Mouse (Mus musculus) kidney, embryonic 14.5 days (tissue): ENCODE results near the gene Hcfc1. TPM values are rescaled to one million over a fixed set of nuclear protein-coding genes. Genes with fewer than 3 reads are reported as not detected.

Source experiments
- ATAC-seq: fragments of 200-750 bp; cut with Nextera tagmentation; 2 replicates; pipeline ENCODE4 v1.8.0; 2017; ENCODE audit warnings: moderate number of reproducible peaks, mild to moderate bottlenecking, moderate TSS enrichment, moderate library complexity; ENCODE audit not compliant: low FRiP score, low TSS enrichment
- H3K27ac ChIP-seq: fragments of 300-500 bp; sonication (generic); 2 replicates; pipeline ENCODE4 v1.5.1; 2014; ENCODE audit warnings: low read depth, mild to moderate bottlenecking, low read length, moderate library complexity, mixed read lengths
- H3K27me3 ChIP-seq: fragments of 300-500 bp; sonication (generic); 2 replicates; pipeline ENCODE4 v1.6.1; 2014; ENCODE audit warnings: mild to moderate bottlenecking, low read length; ENCODE audit not compliant: control insufficient read depth, insufficient read depth
- H3K36me3 ChIP-seq: fragments of 300-500 bp; sonication (generic); 2 replicates; pipeline ENCODE4 v1.6.1; 2014; ENCODE audit warnings: low read length, mixed read lengths; ENCODE audit not compliant: control insufficient read depth, insufficient read depth
- H3K4me1 ChIP-seq: fragments of 300-500 bp; sonication (generic); 2 replicates; pipeline ENCODE4 v1.6.1; 2014; ENCODE audit warnings: low read length, mixed read lengths; ENCODE audit not compliant: control insufficient read depth, insufficient read depth
- H3K4me2 ChIP-seq: fragments of 300-500 bp; sonication (generic); replicated peaks from 2 replicates; pipeline ENCODE4 v1.6.1; 2014; ENCODE audit warnings: low read depth, mild to moderate bottlenecking, low read length
- H3K4me3 ChIP-seq: fragments of 300-500 bp; sonication (generic); 2 replicates; pipeline ENCODE4 v1.5.1; 2014; ENCODE audit warnings: mild to moderate bottlenecking, low read length
- H3K9ac ChIP-seq: fragments of 300-500 bp; sonication (generic); 2 replicates; pipeline ENCODE4 v1.6.1; 2014; ENCODE audit warnings: low read depth, mild to moderate bottlenecking, low read length, moderate library complexity
- H3K9me3 ChIP-seq: fragments of 300-500 bp; sonication (generic); 2 replicates; pipeline ENCODE4 v1.6.1; 2016; ENCODE audit warnings: low read length; ENCODE audit not compliant: control insufficient read depth
- WGBS: fragments of 180-500 bp; shearing (Covaris S2); extraction: QIAGEN DNeasy Blood & Tissue Kit; methylation state at CpG from one replicate; pipeline ENCODE4 v1.1.7; 2014; 5-methylcytosine and 5-hydroxymethylcytosine counted together
- polyA plus RNA-seq: library from polyadenylated mRNA; unstranded; fragments of >200 nt; fragmentation: Nextera tagmentation; extraction: Ambion mirVana; gene quantifications from 2 replicates; pipeline ENCODE4 v1.2.1, GENCODE M21; 2014

The Hcfc1 gene
- polyA plus RNA-seq = 78.4 and 87.8 TPM in 2 replicates

DNA sequence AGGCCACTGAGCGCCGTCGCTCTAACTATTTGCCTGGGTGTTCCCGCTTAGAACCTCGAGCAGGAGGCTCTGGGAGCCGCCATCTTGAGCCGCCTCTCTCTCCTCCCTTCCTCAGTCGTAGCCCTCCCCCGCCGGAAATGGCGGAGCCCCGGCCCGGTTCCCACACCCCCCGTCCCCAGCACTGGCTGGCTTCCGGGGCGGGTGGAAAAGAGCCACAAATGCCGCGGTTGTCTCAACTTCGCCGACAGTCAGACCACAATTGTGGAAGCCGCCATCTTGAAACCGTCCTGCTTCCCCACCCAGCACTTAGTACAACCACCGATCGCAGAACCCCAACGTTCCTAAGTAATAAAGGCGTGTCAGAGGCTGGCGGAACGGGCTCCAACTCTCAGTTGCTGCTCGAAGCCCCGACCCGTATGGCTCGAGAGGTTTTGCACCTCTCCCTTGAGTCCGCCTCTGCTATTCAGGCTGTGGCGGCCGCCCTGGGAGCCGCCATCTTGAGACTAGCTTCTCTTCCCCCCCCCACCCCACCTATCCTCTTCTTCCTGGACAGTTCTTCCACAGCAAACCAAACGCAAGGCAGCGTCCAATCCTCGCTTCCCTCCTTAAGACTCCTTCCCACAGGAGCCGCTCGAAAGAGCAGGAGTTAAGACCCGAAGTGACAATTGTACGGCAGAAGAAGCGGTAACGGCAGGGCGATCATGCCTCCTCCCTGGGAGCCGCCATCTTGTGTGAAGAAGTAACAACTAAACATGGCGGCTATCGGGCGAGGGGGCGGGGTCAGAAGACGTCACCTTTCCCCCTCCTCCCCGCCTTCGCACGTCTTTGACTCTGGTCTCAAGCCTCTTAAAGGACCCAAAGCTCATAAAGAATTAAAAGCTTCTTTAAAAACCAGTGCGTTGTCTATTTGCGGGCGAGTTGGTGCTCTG lies at the start of gene Hcfc1:
Gene Hcfc1 (minus strand): TSS at position 110 of the 929 bp plus-strand sequence.
- H3K4me2 ChIP-seq = peak within 1 kb of the TSS; percentile 71
- peaks cover 8% of the 10 kb centered on the region; the same call in 1 of the 2 replicates for H3K4me1 ChIP-seq
- WGBS = 24% methylated on average over 58 of the region's 58 CpGs
- peak within 1 kb of the TSS; percentile 85 for H3K9ac ChIP-seq
- no peaks in the 10 kb centered on the region for H3K27me3 ChIP-seq
- ATAC-seq = peak; percentile 76
- H3K9me3 ChIP-seq = no peaks in the 10 kb centered on the region
- peak within 1 kb of the TSS; percentile 97 for H3K27ac ChIP-seq
- peaks cover 4% of the 10 kb centered on the region; the same call in 1 of the 2 replicates for H3K36me3 ChIP-seq
- peak within 1 kb of the TSS; percentile 76 for H3K4me3 ChIP-seq

GRCm38 (mm10) chrX:74014597-74014996 lies 48.4 kb upstream of the Hcfc1 start:
- WGBS = 100% methylated on average over 1 of the region's 1 CpGs
- no peak for ATAC-seq
- Histone ChIP-seq H3K27me3 (0 out of 2 replicates have a peak, but pooled peaks cover 2% of the 10 kb centered on the region), H3K4me3 (no peak overlapping the region), H3K9ac (no peak overlapping the region), H3K27ac (no peak overlapping the region), H3K4me2 (no peak overlapping the region), H3K9me3 (no peaks in the 10 kb centered on the region), H3K4me1 (no peaks in the 10 kb centered on the region), H3K36me3 (peaks cover 8% of the 10 kb centered on the region; the same call in 1 of the 2 replicates)

DNA sequence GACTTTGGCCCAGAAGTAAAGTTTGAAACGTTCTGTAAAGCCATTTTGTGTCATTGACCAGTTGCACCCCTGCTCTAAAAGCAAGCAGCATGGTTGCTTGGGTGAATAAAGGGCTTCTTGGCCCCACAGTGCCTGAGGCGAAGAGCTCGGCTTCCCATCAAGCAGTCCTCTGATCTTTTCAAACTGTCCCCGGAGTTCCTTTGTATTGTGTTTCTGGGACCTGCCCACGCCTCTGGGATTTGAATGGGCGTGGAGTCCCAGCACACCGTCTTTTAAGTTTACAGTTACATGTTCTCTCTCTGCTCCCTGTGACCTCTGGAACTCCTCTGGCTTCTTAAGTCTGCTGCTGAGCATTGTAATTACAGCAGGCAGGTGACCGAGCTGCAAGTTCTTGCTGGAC lies 41.9 kb upstream of the Hcfc1 start:
- Histone ChIP-seq H3K9ac (no peak overlapping the region), H3K4me3 (no peak overlapping the region), H3K9me3 (no peaks in the 10 kb centered on the region), H3K36me3 (no peaks in the 10 kb centered on the region), H3K27ac (no peak overlapping the region), H3K4me1 (no peaks in the 10 kb centered on the region), H3K4me2 (no peak overlapping the region), H3K27me3 (no peaks in the 10 kb centered on the region)
- 40% methylated on average over 8 of the region's 8 CpGs for WGBS
- ATAC-seq = no peak

DNA sequence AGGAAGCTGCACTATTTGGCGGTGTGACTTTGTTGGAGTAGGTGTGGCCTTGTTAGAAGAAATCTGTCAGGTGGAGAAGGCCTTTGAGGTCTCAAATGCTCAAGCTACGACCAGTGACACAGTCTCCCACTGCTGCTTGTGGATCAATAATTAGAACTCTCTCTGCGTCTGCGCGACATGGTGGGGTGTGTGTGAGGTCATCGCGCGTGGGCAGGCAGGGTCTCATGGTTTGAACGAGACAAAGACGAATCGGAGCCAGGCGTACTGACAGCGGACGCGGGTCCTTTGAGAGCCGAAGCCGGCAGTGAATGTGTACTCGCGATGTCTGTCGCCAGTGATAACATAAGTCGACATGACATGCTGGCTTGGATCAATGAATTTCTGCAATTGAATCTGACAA lies 40.2 kb upstream of the Hcfc1 start:
- H3K27me3 ChIP-seq = no peaks in the 10 kb centered on the region
- no peak overlapping the region for H3K9ac ChIP-seq
- no peaks in the 10 kb centered on the region for H3K9me3 ChIP-seq
- no peak overlapping the region for H3K4me2 ChIP-seq
- no peaks in the 10 kb centered on the region for H3K36me3 ChIP-seq
- 87% methylated on average over 21 of the region's 21 CpGs for WGBS
- H3K4me1 ChIP-seq = no peaks in the 10 kb centered on the region
- no peak overlapping the region for H3K27ac ChIP-seq
- ATAC-seq = no peak
- no peak overlapping the region for H3K4me3 ChIP-seq

DNA sequence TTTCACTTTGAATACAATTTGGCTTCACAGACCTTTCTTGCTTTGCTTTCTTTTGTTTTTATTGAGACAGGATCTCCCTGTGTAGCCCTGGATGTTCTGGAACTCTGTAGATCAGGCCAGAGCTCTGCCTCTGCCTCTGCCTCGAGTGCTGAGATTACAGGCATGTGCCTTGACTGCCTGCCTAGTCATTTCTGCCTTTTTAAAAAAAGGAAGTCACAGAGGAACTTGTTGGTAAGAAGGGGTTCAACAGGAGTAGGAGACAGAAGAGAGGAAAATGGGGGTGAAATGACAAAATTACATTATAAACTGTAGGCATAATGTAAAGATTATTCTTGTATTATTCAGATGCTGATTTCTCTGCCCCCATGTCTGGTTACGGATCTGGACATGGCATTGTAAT lies 37.5 kb upstream of the Hcfc1 start:
- Histone ChIP-seq H3K4me1 (no peaks in the 10 kb centered on the region), H3K27me3 (no peaks in the 10 kb centered on the region), H3K36me3 (no peaks in the 10 kb centered on the region), H3K27ac (no peak overlapping the region), H3K9me3 (no peaks in the 10 kb centered on the region), H3K9ac (no peak overlapping the region), H3K4me3 (no peak overlapping the region), H3K4me2 (no peak overlapping the region)
- no peak for ATAC-seq
- WGBS = 76% methylated on average over 2 of the region's 2 CpGs

- H3K4me2 ChIP-seq = no peak overlapping the region
- WGBS = 53% methylated on average over 3 of the region's 3 CpGs
- no peak for ATAC-seq
- H3K9me3 ChIP-seq = no peaks in the 10 kb centered on the region
- H3K4me1 ChIP-seq = no peaks in the 10 kb centered on the region
- H3K27ac ChIP-seq = no peak overlapping the region
- no peak overlapping the region for H3K4me3 ChIP-seq
- no peaks in the 10 kb centered on the region for H3K27me3 ChIP-seq
- no peaks in the 10 kb centered on the region for H3K36me3 ChIP-seq
- no peak overlapping the region for H3K9ac ChIP-seq
These were observed 34.9 kb upstream of the Hcfc1 start for GRCm38 (mm10) chrX:74001024-74001423.

GRCm38 (mm10) chrX:73998911-73999869 lies 33.0 kb upstream of the Hcfc1 start:
- no peaks in the 10 kb centered on the region for H3K27me3 ChIP-seq
- WGBS = 33% methylated on average over 8 of the region's 8 CpGs

GRCm38 (mm10) chrX:73977783-73978182 lies 11.6 kb upstream of the Hcfc1 start:
- WGBS = 83% methylated on average over 1 of the region's 1 CpGs

More at GRCm38 (mm10) chrX:73998911-73999869, 33.0 kb upstream of the Hcfc1 start:
- Histone ChIP-seq H3K27ac (peak overlapping the region; percentile 47), H3K4me2 (no peak overlapping the region), H3K4me1 (no peaks in the 10 kb centered on the region), H3K36me3 (no peaks in the 10 kb centered on the region), H3K9ac (no peak overlapping the region), H3K4me3 (no peak overlapping the region), H3K9me3 (no peaks in the 10 kb centered on the region)
- ATAC-seq = peak; percentile 84

More at GRCm38 (mm10) chrX:73977783-73978182, 11.6 kb upstream of the Hcfc1 start:
- Histone ChIP-seq H3K4me2 (no peak overlapping the region), H3K27me3 (no peaks in the 10 kb centered on the region), H3K4me1 (no peaks in the 10 kb centered on the region), H3K27ac (no peak overlapping the region), H3K36me3 (no peaks in the 10 kb centered on the region), H3K9ac (no peak overlapping the region), H3K4me3 (no peak overlapping the region), H3K9me3 (no peaks in the 10 kb centered on the region)
- ATAC-seq = no peak
